Mouse (Mus musculus) WW6 (cell line): ENCODE data around the gene Ccdc9.
"Not testable (repeated sequence)": the region's sequence is repeated elsewhere in the genome, so short reads cannot be mapped to it uniquely, and the experiment has no call there.

Source experiments
- DNase-seq: peaks from one replicate; pipeline ENCODE4 v3.0.0-alpha.2; 2013; ENCODE audit warnings: low read depth, low spot score

Ccdc9 gene

GRCm38 (mm10) chr7:16272681-16273080 is 13.9 kb downstream of the Ccdc9 start:
- DNase-seq, result no peak

DNA sequence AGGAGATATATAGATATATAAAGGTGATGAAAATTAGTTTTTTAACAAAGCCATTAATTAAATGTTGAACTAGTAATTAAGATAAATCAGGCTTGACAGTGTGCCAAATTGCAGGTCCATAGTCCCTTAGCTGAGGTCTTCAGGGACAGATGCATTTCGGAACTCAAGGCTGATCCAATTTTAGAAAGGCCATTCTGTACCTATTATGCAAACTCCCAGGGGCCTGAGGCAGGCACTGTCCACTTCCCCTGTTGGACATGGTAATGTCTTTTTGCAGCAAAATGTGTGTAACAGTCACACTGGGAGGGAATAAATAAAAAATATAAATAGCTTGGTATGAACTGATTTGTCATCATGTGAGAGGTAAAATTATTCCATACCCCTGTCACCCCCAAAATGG is 15.5 kb downstream of the Ccdc9 start:
- no peak for DNase-seq

DNA sequence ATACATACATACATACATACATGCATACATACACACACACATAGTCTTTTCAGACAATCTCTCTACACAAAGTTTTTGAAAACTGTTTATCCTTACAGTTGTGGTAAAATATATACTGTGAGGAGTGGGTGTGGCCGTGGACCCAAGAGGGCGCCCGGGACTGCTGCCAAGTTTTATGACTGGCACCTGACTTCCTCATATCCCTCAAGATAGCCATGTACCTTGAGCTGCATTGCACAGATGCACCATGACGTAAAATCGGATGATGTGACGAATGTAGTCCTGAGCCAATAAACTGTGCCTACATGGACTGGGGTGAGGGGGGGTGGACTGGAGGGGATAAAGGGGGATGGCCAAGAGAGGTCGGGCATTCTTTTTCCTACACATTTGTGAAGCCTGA is 20.0 kb downstream of the Ccdc9 start:
- not testable (repeated sequence) for DNase-seq

DNA sequence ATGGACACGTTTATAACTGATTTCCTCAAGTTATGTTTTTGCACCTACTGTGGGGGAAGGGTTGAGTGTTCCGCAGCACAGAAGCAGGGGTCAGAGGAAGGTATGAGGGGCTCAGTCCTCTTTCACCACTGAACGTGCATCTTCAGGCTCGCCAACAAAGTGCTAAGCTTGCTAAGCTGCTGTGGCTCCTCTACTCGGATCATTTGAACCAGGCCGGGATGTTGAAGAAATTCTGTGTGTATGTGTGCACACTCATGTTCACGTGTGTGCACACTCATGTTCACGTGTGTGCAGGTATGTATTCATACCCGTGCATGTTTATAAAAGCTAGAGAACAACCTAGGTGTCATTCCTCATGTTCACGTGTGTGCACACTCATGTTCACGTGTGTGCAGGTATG is 20.7 kb downstream of the Ccdc9 start:
- no peak for DNase-seq

- DNase-seq, result no peak
Measured at GRCm38 (mm10) chr7:16263843-16264242, 22.8 kb downstream of the Ccdc9 start.

DNA sequence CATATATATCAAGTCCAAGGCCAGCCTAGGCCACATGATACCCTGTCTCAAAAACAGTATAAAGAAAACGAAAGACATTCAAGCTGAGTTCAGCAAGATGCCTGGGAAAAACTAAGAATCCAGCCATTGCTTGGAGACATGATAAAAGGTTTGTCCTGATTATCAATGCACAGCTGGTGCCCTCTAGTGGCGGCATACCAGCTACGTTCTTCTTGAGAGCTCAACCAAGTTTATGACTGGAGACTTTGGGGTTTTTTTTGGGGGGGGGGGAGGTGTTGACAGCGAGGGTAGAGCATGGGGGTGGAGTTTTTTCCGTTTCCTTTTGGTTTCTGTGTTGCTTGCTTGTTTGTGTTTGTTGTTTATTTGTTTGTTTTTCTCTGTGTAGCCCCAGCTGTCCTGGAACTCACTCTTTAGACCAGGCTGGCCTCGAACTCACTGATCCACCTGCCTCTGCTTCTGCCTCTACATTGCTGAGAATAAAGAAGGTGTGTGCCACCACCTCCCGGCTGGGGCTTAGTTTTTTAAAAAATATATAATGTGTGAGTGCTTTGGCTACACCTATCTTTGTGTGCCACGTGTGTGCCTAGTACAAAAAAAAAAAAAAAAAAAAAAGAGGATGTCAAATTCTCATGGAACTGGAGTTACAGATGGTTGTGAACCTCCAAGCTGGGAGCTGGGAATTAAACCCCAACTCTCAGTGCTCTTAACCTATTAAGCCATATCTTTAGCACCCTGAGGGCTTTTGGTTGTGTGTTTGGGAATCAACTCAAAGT is 23.4 kb downstream of the Ccdc9 start:
- no peak for DNase-seq

GRCm38 (mm10) chr7:16261097-16261496 is 25.5 kb downstream of the Ccdc9 start:
- DNase-seq, result no peak

GRCm38 (mm10) chr7:16259110-16259590 is 27.4 kb downstream of the Ccdc9 start, which contains the start of gene C5ar1:
Gene C5ar1, minus strand, starts transcription at chr7:16259540.
- DNase-seq, result no peak

DNA sequence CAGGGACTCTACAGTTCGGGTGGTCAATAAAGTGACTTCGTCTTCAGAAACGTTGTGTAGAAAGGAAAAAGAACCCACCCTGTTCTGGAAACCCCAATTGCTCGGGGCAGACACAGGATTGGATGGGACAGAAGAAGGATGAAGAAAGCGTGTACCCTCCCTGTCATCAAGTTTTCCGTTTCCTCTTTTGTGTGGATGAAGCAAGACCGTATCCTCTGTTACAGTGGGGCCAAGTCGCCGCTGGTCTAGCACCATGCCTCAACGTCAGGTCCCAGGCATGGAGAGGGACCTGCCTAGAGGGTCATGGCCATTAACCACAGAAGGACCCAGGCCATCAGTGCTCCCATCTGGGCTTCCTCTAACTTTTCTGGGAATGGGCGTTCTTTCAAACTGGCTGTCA is 28.8 kb downstream of the Ccdc9 start:
- no peak for DNase-seq

DNA sequence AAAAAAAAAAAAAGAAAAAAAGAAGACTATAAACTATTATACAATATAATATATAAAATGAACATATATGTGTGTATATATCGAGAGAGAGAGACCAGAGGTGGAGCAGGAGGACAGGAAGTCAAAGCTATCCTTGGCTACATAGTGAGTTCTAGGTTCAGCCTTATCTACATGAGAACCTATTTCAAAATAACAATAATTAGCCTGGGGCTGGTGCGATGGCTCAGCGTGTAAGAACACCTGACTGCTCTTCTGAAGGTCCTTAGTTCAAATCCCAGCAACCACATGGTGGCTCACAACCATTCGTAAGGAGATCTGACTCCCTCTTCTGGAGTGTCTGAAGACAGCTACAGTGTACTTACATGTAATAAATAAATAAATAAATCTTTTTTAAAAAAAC is 30.6 kb downstream of the Ccdc9 start:
- DNase-seq, result not testable (repeated sequence)

- DNase-seq, result no peak
Measured at GRCm38 (mm10) chr7:16254195-16254594, 32.4 kb downstream of the Ccdc9 start.

DNA sequence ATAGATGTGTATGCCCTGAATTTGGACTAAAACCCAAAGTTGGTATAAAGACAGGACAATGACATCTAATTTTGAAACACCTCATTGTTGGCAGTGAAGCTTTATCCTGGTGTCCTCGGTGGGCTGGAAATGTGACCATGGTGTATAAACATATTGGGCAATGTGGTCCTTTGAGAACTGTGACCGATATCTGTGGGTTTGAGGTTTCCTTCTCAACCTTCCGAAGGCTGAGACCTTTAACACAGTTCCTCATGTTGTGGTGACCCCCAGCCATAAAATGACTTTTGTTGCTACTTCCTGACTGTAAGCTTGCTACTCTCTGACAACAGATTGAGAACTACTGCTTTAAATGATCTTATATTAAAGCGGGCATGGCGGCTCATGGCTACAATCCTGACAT is 35.9 kb downstream of the Ccdc9 start:
- no peak for DNase-seq

DNA sequence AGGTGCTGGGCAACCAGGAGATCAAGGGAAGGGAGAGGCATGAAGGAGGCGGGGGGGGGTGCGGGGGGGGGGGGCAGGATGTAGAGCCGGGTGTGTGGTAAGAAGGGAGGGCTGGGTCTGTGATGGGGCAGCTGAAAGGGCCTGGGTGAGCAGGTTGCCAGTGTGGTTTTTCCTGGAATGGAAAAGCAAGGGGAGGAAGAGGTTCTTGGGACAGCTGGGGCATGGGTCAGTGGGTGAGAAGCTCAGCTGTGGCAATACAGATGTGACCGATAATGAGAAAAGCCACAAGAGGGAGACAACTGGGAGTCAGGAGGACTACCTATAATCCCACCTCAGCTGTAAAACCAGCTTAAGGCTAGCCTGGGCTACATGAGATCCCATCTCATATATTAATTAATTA is 40.6 kb downstream of the Ccdc9 start:
- DNase-seq, result no peak

DNA sequence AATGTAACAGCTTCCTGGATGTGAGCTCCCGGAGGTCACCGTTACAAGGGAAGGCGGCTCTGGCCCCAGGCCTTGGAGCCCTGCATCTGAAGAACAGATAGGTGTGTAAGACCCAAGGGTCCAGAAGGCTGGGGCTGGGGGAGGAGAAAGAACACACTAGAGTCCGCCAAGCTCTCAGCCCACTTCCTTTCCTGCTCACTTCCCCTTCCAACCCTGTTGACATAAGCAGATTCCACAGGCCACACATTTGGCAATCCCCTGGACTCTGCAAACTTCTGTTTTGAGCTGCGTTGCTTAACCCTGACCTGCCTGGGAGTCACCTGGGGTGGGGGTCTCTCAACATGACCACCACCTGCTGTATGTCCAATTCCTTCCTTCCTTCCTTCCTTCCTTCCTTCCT is 42.5 kb downstream of the Ccdc9 start, which contains the start of gene C5ar2:
Gene C5ar2 (minus strand): TSS at position 88 of the 400 bp plus-strand sequence.
- no peak for DNase-seq

GRCm38 (mm10) chr7:16242198-16242597 is 44.4 kb downstream of the Ccdc9 start:
- no peak for DNase-seq

DNA sequence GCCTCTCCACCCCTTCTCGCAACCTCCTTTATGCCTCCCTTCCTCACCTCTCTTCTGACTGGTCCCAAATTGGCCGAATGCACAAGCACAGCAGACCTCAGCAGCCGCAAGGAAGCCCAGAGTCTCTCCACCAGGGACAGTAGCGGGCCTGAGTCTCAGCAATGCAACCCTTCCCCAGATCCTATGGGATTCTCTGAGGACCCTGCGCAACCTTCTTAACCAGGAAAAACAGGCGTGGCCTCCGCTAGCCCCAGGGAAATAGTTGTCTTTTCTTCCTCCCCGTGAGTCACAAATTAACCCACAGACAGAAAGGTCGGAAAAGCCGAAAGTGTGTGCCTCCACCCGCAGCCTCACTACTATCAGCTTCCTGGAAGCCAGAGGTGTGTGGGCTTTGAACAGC is 44.8 kb downstream of the Ccdc9 start:
- DNase-seq, result no peak

GRCm38 (mm10) chr7:16240978-16241303 is 45.7 kb downstream of the Ccdc9 start:
- no peak for DNase-seq

DNA sequence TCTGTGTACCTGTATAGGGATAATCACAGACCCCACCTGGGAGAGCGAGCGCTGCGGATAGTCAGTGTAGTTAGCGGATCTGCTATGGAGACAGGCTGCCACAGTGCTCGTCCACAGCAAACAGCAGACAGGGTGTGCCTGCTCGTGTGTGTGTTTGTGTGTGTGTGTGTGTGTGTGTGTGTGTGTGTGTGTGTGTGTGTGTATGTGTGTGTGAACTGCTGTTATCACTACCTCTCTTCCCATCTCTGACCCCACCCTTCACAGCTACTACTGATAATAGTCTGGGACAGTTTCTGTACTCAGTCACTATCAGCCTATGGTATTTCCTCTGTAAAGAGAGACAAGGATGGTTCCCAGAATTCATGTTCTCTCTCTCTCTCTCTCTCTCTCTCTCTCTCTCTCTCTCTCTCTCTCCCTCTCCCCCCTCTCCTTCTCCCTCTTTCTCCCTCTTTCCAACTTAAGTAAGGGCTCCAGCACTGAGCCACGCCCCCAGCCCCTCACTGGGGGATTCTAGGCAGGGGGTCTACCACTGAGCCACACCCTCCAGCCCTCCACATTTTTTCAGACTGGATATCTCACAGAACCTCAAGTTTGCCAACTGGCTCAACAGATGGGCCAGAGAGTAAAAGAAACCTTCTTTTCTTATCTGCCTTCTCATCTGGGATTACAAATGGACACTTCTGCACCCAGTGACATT is 46.2 kb downstream of the Ccdc9 start:
- no peak for DNase-seq

DNA sequence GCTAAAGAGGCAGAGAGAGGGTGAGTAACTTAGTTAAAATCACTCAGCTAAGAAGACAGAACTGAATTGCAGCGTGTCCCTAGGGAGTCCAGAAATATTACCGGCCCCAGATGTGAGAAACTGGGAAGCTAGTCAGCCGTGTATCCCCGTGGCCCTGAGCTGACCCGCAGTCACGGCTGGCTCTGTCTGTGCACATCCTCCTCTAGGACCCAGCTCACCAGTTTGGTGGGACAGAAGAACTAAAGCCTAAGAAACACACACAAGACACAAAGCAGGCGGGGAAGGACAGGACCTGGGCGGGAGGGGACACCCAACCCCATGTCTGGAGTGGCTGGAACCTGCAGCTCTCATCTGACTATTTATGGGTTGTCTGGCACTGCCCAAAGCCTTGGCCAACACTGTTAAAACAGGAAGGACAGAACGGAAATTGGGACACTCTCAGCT is 47.0 kb downstream of the Ccdc9 start:
- no peak for DNase-seq

DNA sequence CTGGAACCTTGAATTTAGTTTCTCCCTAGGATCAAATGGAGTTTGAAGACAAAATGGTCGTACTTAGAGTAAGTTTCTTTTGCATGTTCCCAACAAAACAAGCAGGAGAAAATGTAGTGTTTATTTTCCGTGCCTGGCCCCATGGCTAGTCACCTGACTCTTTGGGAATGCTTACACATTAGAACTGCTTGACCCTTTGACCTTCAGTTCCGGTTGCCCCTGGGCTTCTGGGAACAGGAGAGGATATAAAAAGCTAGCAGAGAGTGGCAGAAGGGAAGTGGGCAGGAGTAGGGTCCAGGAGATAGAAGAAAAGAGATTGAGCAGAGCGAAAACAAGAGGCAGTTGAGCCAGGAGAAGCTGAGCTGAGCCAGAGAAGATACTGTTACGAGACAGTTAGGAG is 56.7 kb downstream of the Ccdc9 start:
- DNase-seq, result no peak
